Mouse (Mus musculus) kidney, postnatal 0 days (tissue): ENCODE results near the gene Prrc2b. TPM values are rescaled to one million over a fixed set of nuclear protein-coding genes. Genes with fewer than 3 reads are reported as not detected.
A peak's percentile ranks its signal among the peaks of the same experiment; 100 is the strongest.

Experiments used
- ATAC-seq: fragments of 200-750 bp; cut with Nextera tagmentation; replicated peaks from 2 replicates; pipeline ENCODE4 v1.8.0; 2017; ENCODE audit warnings: low read depth, moderate number of reproducible peaks, moderate TSS enrichment, moderate library complexity; ENCODE audit not compliant: low FRiP score
- DNase-seq: peaks from one replicate; pipeline ENCODE4 v3.0.0-alpha.2; 2016; ENCODE audit warnings: low spot score
- H3K27ac ChIP-seq: fragments of 300-500 bp; sonication (generic); 2 replicates; pipeline ENCODE4 v1.5.1; 2014; ENCODE audit warnings: mild to moderate bottlenecking
- H3K27me3 ChIP-seq: fragments of 300-500 bp; sonication (generic); 2 replicates; pipeline ENCODE4 v1.6.1; 2014; ENCODE audit warnings: low read length, mixed read lengths; ENCODE audit not compliant: insufficient read depth
- H3K36me3 ChIP-seq: fragments of 300-500 bp; sonication (generic); 2 replicates; pipeline ENCODE4 v1.6.1; 2014; ENCODE audit warnings: low read length, mixed read lengths; ENCODE audit not compliant: insufficient read depth
- H3K4me1 ChIP-seq: fragments of 300-500 bp; sonication (generic); replicated peaks from 2 replicates; pipeline ENCODE4 v1.6.1; 2014; ENCODE audit warnings: antibody characterized with exemption, low read length, mixed read lengths; ENCODE audit not compliant: insufficient read depth
- H3K4me2 ChIP-seq: fragments of 300-500 bp; sonication (generic); 2 replicates; pipeline ENCODE4 v1.6.1; 2014; ENCODE audit warnings: mild to moderate bottlenecking, low read length, moderate library complexity, mixed read lengths
- H3K4me3 ChIP-seq: fragments of 300-500 bp; sonication (generic); replicated peaks from 2 replicates; pipeline ENCODE4 v1.5.1; 2014; ENCODE audit warnings: low read depth, low read length
- H3K9ac ChIP-seq: fragments of 300-500 bp; sonication (generic); 2 replicates; pipeline ENCODE4 v1.6.1; 2014; ENCODE audit warnings: low read depth, low read length
- H3K9me3 ChIP-seq: fragments of 300-500 bp; sonication (generic); replicated peaks from 2 replicates; pipeline ENCODE4 v1.6.1; 2016; ENCODE audit warnings: low read length, inconsistent platforms, mixed read lengths
- CTCF ChIP-seq: IDR thresholded peaks from 2 replicates; pipeline ENCODE4 v1.5.1; 2016; ENCODE audit warnings: antibody characterized with exemption, low read depth, mild to moderate bottlenecking, moderate library complexity
- WGBS: fragments of 180-500 bp; shearing (Covaris S2); extraction: QIAGEN DNeasy Blood & Tissue Kit; methylation state at CpG from one replicate; pipeline ENCODE4 v1.1.7; 2014; 5-methylcytosine and 5-hydroxymethylcytosine counted together
- polyA plus RNA-seq: library from polyadenylated mRNA; unstranded; fragments of >200 nt; fragmentation: Nextera tagmentation; extraction: Ambion mirVana; gene quantifications from 2 replicates; pipeline ENCODE4 v1.2.1, GENCODE M21; 2015

The Prrc2b gene
- polyA plus RNA-seq, 1 experiment from 2014 or later: 31.4 TPM

DNA sequence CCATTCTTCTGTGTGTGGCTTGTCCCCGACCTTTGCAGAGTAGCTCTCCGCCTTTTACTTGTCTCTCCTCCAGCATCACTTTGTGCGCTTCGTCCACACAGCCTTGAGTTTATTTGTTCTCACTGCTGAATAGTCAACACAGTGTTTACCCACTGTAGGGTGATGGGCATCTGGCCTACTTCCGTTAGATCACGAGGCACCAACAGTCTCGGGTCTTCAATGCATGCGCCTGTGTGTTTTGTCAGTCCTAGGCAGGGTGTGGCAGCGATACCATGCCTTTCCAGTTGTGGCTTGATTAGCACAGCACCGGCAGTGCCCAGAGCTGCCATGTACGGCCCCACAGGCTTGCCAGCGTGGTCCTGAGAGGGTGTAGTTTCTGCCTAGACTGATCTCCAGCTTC is 13.6 kb downstream of the Prrc2b start:
- Histone ChIP-seq H3K4me1 (peaks cover 20% of the 10 kb centered on the region), H3K27me3 (no peaks in the 10 kb centered on the region), H3K4me2 (no peak overlapping the region), H3K4me3 (no peak overlapping the region), H3K36me3 (no peaks in the 10 kb centered on the region), H3K9me3 (no peaks in the 10 kb centered on the region), H3K27ac (no peak overlapping the region), H3K9ac (no peak overlapping the region)
- DNase-seq (no peak), ATAC-seq (no peak)
- WGBS: 68% methylated on average over 12 of the region's 12 CpGs
- no peak for TF ChIP-seq CTCF

DNA sequence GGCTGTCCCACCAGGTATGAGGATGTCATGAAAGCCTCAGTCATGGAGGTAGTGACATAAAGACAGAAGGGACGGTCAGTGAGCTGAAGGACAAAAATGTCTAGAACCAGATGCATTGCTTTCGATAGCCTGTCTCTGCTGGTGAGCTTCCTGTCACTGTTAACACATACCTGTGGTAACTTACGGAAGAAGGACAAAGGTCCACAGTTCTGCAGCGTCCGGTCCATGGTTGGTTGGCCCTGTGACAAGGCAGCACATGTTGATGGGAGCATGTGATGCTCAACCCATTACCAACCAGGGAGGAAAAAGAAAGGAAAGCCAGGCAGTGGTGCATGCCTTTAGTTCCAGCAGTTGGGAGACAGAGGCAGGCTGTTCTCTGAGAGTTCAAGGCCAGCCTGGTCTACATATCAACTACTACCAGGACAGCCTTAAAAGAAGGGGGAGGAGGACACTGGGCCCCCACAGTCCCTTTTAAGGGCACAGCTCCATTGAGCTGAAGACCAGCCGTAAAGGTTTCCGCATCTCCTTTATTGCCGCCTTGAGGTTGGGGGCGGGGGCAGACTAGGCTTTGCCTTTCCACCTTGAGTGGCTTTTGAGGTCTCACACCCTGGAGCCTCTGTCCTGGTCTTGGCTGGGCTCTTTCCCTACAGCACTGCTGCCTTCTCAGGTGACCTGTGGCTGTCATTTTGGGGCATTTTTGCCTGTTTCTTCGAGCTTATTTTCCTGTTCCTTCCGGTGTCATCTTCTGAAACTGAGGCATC is 14.3 kb downstream of the Prrc2b start:
- 61% methylated on average over 11 of the region's 11 CpGs for WGBS
- H3K27me3 ChIP-seq: no peaks in the 10 kb centered on the region
- H3K4me2 ChIP-seq: no peak overlapping the region
- H3K27ac ChIP-seq: 0 out of 2 replicates have a peak overlapping the region, but pooled peaks have one; percentile 44
- ATAC-seq: no peak
- H3K4me1 ChIP-seq: peaks cover 18% of the 10 kb centered on the region
- no peak overlapping the region for H3K4me3 ChIP-seq
- H3K36me3 ChIP-seq: no peaks in the 10 kb centered on the region
- TF ChIP-seq CTCF: no peak
- no peak overlapping the region for H3K9ac ChIP-seq
- DNase-seq: no peak
- no peaks in the 10 kb centered on the region for H3K9me3 ChIP-seq

DNA sequence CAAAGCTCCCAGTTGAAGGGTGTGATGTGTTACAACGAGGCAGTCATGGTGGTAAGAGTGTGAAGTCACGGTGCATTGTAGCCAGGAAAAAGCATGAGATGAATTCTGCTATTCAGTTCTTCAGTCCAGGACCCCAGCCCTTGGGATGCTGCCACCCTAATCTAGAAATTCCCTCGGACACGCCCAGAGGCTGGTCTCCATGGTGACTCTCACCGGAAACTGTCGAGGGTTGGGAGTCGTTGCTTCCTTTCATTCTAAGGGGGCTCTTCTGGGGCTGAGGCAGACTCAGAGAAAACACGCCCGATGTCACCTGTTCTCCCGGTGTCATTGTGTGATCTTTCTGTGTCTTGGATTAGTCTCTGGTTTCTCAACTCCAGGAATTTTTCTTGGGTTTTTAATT is 15.7 kb downstream of the Prrc2b start:
- Histone ChIP-seq H3K9me3 (no peaks in the 10 kb centered on the region), H3K27ac (no peak overlapping the region), H3K9ac (no peak overlapping the region), H3K4me2 (0 out of 2 replicates have a peak overlapping the region, but pooled peaks have one; percentile 18), H3K4me1 (peaks cover 18% of the 10 kb centered on the region), H3K27me3 (no peaks in the 10 kb centered on the region), H3K4me3 (no peak overlapping the region), H3K36me3 (no peaks in the 10 kb centered on the region)
- no peak for TF ChIP-seq CTCF
- DNase-seq (peak; percentile 53), ATAC-seq (no peak)
- 5% methylated on average over 10 of the region's 10 CpGs for WGBS

DNA sequence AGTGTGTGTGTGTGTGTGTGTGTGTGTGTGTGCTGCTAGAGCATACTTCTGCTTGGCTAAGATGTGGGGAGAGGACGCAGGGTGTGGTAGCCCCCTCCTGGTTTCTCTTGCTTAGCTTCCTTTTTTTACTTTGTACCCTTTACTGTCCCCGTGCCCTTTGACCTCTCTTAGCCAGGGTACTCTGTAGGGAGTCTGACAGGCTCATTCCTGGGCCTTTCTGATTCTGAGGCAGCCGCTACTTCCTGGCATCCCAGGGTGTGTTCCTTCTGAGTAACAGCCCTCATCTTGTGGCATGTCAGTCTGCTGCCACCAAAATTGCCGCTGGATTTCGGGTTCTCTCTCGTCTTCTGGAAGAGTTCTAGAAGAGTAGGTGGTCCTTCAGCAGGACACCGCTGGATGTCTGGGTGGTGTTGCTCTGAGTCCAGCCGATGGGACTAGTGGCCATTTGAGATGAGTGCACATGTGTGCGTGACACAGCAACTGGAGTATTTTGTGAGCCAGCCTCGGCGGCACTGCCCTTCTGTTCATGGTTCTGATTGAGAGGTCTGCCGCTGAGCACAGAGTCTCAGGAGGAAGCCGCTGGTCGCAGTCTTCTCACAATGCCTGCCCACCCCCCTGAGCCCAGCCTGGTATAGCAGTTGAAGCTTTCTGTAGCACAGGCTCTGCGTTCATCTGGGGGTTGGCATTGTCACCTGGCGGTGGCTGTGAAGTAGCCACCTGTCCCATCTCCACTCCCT is 16.3 kb downstream of the Prrc2b start:
- Histone ChIP-seq H3K4me2 (peak overlapping the region; percentile 24; the same call in 1 of the 2 replicates), H3K4me3 (no peak overlapping the region), H3K27ac (peak overlapping the region; percentile 69), H3K4me1 (peaks cover 18% of the 10 kb centered on the region), H3K27me3 (no peaks in the 10 kb centered on the region), H3K9ac (0 out of 2 replicates have a peak overlapping the region, but pooled peaks have one; percentile 1), H3K36me3 (no peaks in the 10 kb centered on the region), H3K9me3 (no peaks in the 10 kb centered on the region)
- WGBS: 16% methylated on average over 16 of the region's 16 CpGs
- DNase-seq: no peak
- TF ChIP-seq CTCF: peak; percentile 13; the same call in 1 of the 2 replicates
- ATAC-seq: no peak

GRCm38 (mm10) chr2:32167819-32168218 is 16.9 kb downstream of the Prrc2b start:
- peak; percentile 80 for DNase-seq
- Histone ChIP-seq H3K27ac (peak overlapping the region; percentile 69), H3K4me3 (no peak overlapping the region), H3K9ac (no peak overlapping the region), H3K27me3 (no peaks in the 10 kb centered on the region), H3K4me1 (peaks cover 18% of the 10 kb centered on the region), H3K9me3 (no peaks in the 10 kb centered on the region), H3K36me3 (no peaks in the 10 kb centered on the region), H3K4me2 (peak overlapping the region; percentile 24; the same call in 1 of the 2 replicates)
- WGBS: 6% methylated on average over 7 of the region's 7 CpGs
- peak; percentile 64 for ATAC-seq
- TF ChIP-seq CTCF: peak; percentile 37

DNA sequence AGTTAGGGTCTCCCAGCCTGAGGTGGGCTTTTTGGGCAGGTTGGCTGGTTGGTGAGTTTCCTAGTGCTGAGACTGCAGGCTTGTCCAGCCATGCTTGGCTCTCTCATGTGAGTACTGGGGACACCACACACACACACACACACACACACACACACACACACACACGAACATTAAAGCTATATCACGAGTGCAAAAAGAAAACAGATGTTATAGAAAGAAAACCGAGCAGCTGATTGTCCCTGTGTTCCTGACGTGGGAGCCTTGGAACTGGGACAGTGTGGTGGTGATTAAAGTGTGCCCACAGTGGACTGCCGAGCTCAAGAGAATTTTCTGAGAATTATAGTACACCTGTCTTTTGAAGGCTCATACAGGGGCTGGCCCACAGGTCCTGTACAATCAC is 18.4 kb downstream of the Prrc2b start:
- Histone ChIP-seq H3K9ac (no peak overlapping the region), H3K27ac (no peak overlapping the region), H3K9me3 (no peaks in the 10 kb centered on the region), H3K4me1 (peaks cover 24% of the 10 kb centered on the region), H3K4me3 (no peak overlapping the region), H3K4me2 (no peak overlapping the region), H3K27me3 (no peaks in the 10 kb centered on the region), H3K36me3 (no peaks in the 10 kb centered on the region)
- TF ChIP-seq CTCF: no peak
- ATAC-seq (no peak), DNase-seq (no peak)
- WGBS: 58% methylated on average over 5 of the region's 5 CpGs
